Mouse (Mus musculus) kidney, postnatal 0 days (tissue): ENCODE results near the gene Gadl1. TPM values are rescaled to one million over a fixed set of nuclear protein-coding genes. Genes with fewer than 3 reads are reported as not detected.

Experiments used
- ATAC-seq: fragments of 200-750 bp; cut with Nextera tagmentation; replicated peaks from 2 replicates; pipeline ENCODE4 v1.8.0; 2017; ENCODE audit warnings: low read depth, moderate number of reproducible peaks, moderate TSS enrichment, moderate library complexity; ENCODE audit not compliant: low FRiP score
- DNase-seq: peaks from one replicate; pipeline ENCODE4 v3.0.0-alpha.2; 2016; ENCODE audit warnings: low spot score
- H3K27ac ChIP-seq: fragments of 300-500 bp; sonication (generic); 2 replicates; pipeline ENCODE4 v1.5.1; 2014; ENCODE audit warnings: mild to moderate bottlenecking
- H3K27me3 ChIP-seq: fragments of 300-500 bp; sonication (generic); 2 replicates; pipeline ENCODE4 v1.6.1; 2014; ENCODE audit warnings: low read length, mixed read lengths; ENCODE audit not compliant: insufficient read depth
- H3K36me3 ChIP-seq: fragments of 300-500 bp; sonication (generic); 2 replicates; pipeline ENCODE4 v1.6.1; 2014; ENCODE audit warnings: low read length, mixed read lengths; ENCODE audit not compliant: insufficient read depth
- H3K4me1 ChIP-seq: fragments of 300-500 bp; sonication (generic); replicated peaks from 2 replicates; pipeline ENCODE4 v1.6.1; 2014; ENCODE audit warnings: antibody characterized with exemption, low read length, mixed read lengths; ENCODE audit not compliant: insufficient read depth
- H3K4me2 ChIP-seq: fragments of 300-500 bp; sonication (generic); 2 replicates; pipeline ENCODE4 v1.6.1; 2014; ENCODE audit warnings: mild to moderate bottlenecking, low read length, moderate library complexity, mixed read lengths
- H3K4me3 ChIP-seq: fragments of 300-500 bp; sonication (generic); replicated peaks from 2 replicates; pipeline ENCODE4 v1.5.1; 2014; ENCODE audit warnings: low read depth, low read length
- H3K9ac ChIP-seq: fragments of 300-500 bp; sonication (generic); 2 replicates; pipeline ENCODE4 v1.6.1; 2014; ENCODE audit warnings: low read depth, low read length
- H3K9me3 ChIP-seq: fragments of 300-500 bp; sonication (generic); replicated peaks from 2 replicates; pipeline ENCODE4 v1.6.1; 2016; ENCODE audit warnings: low read length, inconsistent platforms, mixed read lengths
- CTCF ChIP-seq: IDR thresholded peaks from 2 replicates; pipeline ENCODE4 v1.5.1; 2016; ENCODE audit warnings: antibody characterized with exemption, low read depth, mild to moderate bottlenecking, moderate library complexity
- WGBS: fragments of 180-500 bp; shearing (Covaris S2); extraction: QIAGEN DNeasy Blood & Tissue Kit; methylation state at CpG from one replicate; pipeline ENCODE4 v1.1.7; 2014; 5-methylcytosine and 5-hydroxymethylcytosine counted together
- polyA plus RNA-seq: library from polyadenylated mRNA; unstranded; fragments of >200 nt; fragmentation: Nextera tagmentation; extraction: Ambion mirVana; gene quantifications from 2 replicates; pipeline ENCODE4 v1.2.1, GENCODE M21; 2015

The Gadl1 gene
- polyA plus RNA-seq, 1 experiment from 2014 or later, result 0.61 TPM

DNA sequence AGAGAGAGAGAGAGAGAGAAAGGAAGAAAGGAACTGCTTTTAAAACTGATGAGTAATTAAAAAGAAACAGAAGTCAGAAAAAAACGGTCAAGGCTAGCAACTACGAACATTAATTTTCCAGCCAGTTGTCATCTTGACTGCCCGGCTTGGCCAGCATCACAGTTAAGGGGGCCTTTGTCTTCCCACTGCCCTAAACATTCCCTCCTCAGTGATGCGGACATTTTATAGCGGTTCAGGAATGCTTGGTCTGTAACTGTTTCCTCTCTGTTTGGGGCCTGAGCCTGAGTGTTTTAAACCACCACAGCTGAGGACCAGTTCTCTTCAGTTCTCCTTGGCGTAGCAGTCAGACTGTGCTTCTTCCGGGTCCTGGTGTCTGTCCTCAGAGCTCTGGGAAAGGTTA is 4.8 kb downstream of the Gadl1 start:
- no peaks in the 10 kb centered on the region for H3K27me3 ChIP-seq
- H3K4me1 ChIP-seq, result no peaks in the 10 kb centered on the region
- no peak overlapping the region for H3K27ac ChIP-seq
- no peaks in the 10 kb centered on the region for H3K9me3 ChIP-seq
- ATAC-seq (no peak), DNase-seq (peak; percentile 79)
- no peak for TF ChIP-seq CTCF
- 22% methylated on average over 7 of the region's 7 CpGs for WGBS
- H3K9ac ChIP-seq, result no peak overlapping the region
- no peak overlapping the region for H3K4me2 ChIP-seq
- no peak overlapping the region for H3K4me3 ChIP-seq
- no peaks in the 10 kb centered on the region for H3K36me3 ChIP-seq

DNA sequence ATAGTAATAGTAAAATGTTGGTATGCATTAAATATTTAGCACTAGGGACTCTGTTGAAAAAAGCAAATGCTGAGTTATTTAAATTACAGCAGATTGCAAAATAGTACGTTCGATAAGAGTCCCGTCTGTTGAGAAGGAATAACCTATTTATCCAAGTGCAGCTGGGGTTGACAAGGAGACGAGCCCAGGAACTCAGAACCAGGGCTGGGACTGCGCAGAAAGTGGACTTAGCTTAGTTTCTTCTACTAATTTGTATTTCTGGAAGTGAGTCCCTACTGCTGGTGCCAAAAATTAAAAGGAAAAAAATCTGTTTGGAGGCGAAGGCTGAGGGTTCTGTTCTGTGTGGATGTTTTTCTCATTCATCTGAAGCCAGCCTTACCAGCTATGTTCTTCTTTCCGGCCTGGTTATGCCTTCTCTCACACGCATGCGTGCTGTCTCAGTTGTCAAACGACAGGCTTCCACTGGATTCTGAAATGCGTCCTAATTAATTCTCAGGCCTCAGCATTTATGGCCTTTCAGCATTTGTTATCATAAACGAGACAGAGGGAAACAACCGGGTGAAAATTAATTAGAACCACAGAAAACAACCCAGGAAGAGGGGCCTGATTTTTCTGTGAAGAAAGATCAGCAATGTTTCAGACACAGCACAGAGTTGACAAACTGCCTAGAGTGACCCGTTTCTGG is 6.5 kb downstream of the Gadl1 start:
- no peak overlapping the region for H3K4me3 ChIP-seq
- no peak for TF ChIP-seq CTCF
- no peak overlapping the region for H3K27ac ChIP-seq
- H3K4me1 ChIP-seq, result no peaks in the 10 kb centered on the region
- WGBS, result 60% methylated on average over 14 of the region's 14 CpGs
- H3K4me2 ChIP-seq, result no peak overlapping the region
- H3K9ac ChIP-seq, result no peak overlapping the region
- H3K27me3 ChIP-seq, result no peaks in the 10 kb centered on the region
- DNase-seq (peak; percentile 40), ATAC-seq (no peak)
- no peaks in the 10 kb centered on the region for H3K36me3 ChIP-seq
- H3K9me3 ChIP-seq, result no peaks in the 10 kb centered on the region

DNA sequence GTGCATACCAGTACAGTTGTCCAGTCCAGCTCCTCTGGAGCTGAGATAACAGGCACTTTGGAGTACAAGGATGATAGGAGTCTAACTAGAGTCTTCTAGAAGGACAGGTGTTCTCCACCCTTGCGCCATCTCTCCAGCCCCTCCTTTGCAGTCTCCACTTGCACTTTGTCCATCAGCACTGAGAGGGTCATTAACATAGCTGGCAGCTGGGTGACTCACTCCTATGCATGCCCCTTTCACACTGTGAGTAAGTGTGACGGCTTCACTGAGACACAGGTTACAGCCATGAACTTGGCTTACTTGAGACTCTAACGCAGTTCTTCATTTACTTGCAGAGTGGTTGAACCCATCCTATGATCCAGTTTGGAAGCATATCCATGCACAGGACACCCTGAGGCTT is 10.5 kb downstream of the Gadl1 start:
- Histone ChIP-seq H3K4me2 (no peak overlapping the region), H3K4me3 (no peak overlapping the region), H3K27ac (no peak overlapping the region), H3K36me3 (no peaks in the 10 kb centered on the region), H3K27me3 (no peaks in the 10 kb centered on the region), H3K4me1 (no peaks in the 10 kb centered on the region), H3K9me3 (no peaks in the 10 kb centered on the region), H3K9ac (no peak overlapping the region)
- DNase-seq (no peak), ATAC-seq (peak; percentile 43; the same call in 1 of the 2 replicates)
- 77% methylated on average over 3 of the region's 3 CpGs for WGBS
- TF ChIP-seq CTCF, result no peak

DNA sequence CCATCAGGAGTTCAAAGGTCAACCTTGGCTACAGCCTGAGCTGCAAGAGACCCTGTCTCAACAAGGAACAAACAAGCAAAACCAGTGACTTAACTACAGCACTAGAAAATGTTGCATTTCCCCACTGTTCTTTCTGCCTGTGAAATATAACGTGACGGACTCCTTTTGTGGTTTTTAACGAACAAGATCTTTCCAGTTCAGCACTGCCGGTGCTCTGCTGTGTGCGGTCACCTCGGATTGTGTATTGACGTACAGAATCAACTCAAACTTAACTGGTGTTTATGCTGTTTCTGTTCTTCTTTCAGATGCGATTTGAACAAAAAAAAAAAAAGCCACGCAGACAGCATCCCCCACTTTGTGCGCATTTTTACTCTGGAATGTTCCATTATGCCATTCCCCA is 13.4 kb downstream of the Gadl1 start:
- no peak overlapping the region for H3K4me3 ChIP-seq

DNA sequence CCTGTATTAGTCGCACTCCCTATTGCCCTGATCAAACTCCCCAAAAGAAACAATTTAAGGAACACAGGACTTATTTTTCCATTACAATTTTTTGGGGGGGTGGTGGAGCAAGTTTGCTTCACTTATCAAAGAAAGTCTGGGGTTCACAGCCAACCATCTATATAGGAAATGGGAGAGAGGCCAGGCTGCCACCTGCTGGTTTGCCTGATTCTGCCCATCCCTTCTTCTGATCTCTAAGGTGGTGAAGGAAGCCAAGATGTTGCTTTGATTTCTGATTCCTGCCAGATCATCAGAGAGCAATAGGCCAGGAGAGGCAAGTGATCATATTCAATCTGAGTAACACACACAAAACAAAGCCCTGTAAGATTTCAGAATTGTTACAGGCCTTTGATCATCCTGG is 14.8 kb downstream of the Gadl1 start:
- Histone ChIP-seq H3K9me3 (no peaks in the 10 kb centered on the region), H3K27ac (no peak overlapping the region), H3K36me3 (no peaks in the 10 kb centered on the region), H3K4me2 (no peak overlapping the region), H3K4me1 (no peaks in the 10 kb centered on the region), H3K9ac (no peak overlapping the region), H3K4me3 (no peak overlapping the region), H3K27me3 (no peaks in the 10 kb centered on the region)
- WGBS, result 100% methylated on average over 1 of the region's 1 CpGs
- ATAC-seq (no peak), DNase-seq (no peak)
- TF ChIP-seq CTCF, result peak; percentile 58

More for the DNA sequence above, 13.4 kb downstream of the Gadl1 start:
- Histone ChIP-seq H3K36me3 (no peaks in the 10 kb centered on the region), H3K27me3 (no peaks in the 10 kb centered on the region), H3K27ac (no peak overlapping the region), H3K9ac (no peak overlapping the region), H3K4me1 (no peaks in the 10 kb centered on the region), H3K9me3 (no peaks in the 10 kb centered on the region), H3K4me2 (no peak overlapping the region)
- TF ChIP-seq CTCF, result no peak
- WGBS, result 86% methylated on average over 10 of the region's 10 CpGs
- DNase-seq (no peak), ATAC-seq (no peak)

DNA sequence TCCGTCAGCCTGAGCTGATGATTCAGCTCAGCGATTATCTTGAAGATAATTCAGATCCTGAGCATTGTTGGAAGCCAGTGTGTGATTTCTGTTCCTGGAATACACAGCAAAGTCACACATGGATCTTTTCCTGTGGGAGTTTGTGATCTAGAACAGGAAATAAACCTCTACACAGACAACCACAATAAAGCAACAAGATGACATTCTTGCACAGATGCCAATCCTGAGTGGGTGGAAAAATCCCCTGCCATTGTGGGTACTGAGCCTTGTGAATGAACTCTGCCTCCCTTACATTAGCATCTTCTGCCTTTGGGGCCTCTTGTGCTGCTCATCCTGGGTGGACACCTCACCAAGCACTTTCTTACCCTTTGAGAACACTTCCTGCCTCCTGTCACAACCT is 22.5 kb downstream of the Gadl1 start:
- no peak overlapping the region for H3K9ac ChIP-seq
- H3K4me1 ChIP-seq, result no peaks in the 10 kb centered on the region
- H3K4me2 ChIP-seq, result no peak overlapping the region
- H3K27ac ChIP-seq, result no peak overlapping the region
- no peaks in the 10 kb centered on the region for H3K27me3 ChIP-seq
- H3K36me3 ChIP-seq, result no peaks in the 10 kb centered on the region
- no peak for DNase-seq
- no peak for ATAC-seq
- WGBS, result 65% methylated on average over 2 of the region's 2 CpGs
- H3K4me3 ChIP-seq, result no peak overlapping the region
- TF ChIP-seq CTCF, result no peak
- no peaks in the 10 kb centered on the region for H3K9me3 ChIP-seq

DNA sequence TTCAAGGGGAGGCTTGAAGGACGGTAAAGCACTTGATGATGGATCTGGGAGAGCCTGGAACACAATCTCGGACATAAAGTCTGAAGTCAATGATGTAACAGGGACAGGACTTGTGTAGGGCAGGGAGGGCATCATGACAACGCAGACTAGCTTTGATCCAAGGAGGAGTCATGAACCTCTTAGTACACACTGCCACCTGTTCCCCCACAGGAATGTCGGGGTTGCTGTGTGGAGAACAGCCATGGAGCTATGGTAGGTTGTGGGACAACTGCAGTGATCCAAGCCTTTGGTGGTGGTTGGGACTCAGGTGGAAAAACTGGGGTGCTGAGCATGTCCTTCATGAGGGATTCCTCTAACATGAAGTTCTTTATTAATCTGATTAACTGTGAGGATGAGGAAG is 23.5 kb downstream of the Gadl1 start:
- Histone ChIP-seq H3K27me3 (no peaks in the 10 kb centered on the region), H3K4me2 (no peak overlapping the region), H3K27ac (no peak overlapping the region), H3K4me3 (no peak overlapping the region), H3K36me3 (no peaks in the 10 kb centered on the region), H3K9me3 (no peaks in the 10 kb centered on the region; the same call in 1 of the 2 replicates), H3K9ac (no peak overlapping the region), H3K4me1 (no peaks in the 10 kb centered on the region)
- DNase-seq (no peak), ATAC-seq (no peak)
- no peak for TF ChIP-seq CTCF
- 86% methylated on average over 4 of the region's 4 CpGs for WGBS
